Mouse (Mus musculus) large intestine, adult 2 months (tissue): ENCODE measurements at regions not wholly inside any gene's neighbourhood (a gene's known extent, or its start where the extent isn't known, plus 50 kb on each side); places are given as distances from the start of the nearest gene placed in this dataset.

Source experiments
- DNase-seq: peaks from one replicate; pipeline ENCODE4 v3.0.0-alpha.2; 2012; ENCODE audit warnings: low read depth, low spot score
- WGBS: fragments of 180-500 bp; shearing (Covaris S2); methylation state at CpG from one replicate; pipeline ENCODE4 v1.1.7; 2018; 5-methylcytosine and 5-hydroxymethylcytosine counted together

DNA sequence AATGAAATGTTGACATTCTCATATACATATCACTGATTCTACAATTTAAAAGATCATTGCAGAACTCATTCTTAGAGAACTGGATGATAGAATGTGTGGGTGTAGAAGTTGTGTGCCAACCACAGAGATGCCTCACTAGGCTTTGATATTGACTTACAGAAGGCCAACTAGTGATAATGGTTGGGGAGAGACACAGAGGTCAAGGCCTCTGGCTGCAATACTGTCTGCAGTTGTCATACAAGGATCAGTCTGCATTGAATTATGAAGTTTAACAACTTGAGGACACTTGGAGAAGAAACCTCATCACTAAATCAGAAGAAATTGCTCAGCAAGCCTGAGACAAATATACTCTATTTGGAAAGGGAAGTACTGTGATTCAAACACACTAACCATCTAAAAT is 357.9 kb downstream of the Dnajb9 start:
- no peak for DNase-seq

DNA sequence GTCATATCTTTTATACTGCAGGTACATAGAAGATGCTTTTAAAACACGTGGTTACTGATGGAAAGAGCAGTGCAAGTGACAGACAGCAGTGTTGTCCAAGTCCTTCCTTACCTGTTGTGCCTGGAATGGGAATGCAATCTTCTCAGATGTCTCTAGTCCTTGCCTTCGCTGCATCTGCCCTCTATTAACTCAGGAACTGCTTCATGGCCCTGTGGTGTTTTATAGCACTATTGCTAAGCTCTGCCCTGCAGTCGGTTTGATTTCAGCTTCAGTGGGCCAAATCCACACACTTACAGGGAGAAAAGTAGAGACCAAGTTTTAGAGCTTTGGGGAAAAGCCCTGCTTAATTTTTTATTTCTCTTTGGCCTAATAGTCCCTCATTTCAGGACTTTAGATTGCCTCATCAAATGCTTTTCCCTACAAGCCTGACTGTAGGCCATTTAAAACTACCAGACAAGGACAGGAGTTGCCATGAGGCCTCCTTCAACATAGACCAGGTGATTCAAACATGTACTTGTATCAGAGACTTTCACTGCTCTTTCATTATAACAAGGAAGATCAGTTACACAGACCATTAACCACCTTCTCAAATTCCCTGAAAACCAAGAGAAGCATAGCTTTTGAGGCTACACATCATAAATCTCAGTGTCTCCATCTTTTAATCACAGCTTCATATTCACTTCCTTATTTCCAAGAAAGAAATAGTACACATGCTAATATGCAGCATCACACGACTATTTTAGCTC is 358.7 kb downstream of the Dnajb9 start:
- 45% methylated on average over 4 of the region's 4 CpGs for WGBS
- no peak for DNase-seq

DNA sequence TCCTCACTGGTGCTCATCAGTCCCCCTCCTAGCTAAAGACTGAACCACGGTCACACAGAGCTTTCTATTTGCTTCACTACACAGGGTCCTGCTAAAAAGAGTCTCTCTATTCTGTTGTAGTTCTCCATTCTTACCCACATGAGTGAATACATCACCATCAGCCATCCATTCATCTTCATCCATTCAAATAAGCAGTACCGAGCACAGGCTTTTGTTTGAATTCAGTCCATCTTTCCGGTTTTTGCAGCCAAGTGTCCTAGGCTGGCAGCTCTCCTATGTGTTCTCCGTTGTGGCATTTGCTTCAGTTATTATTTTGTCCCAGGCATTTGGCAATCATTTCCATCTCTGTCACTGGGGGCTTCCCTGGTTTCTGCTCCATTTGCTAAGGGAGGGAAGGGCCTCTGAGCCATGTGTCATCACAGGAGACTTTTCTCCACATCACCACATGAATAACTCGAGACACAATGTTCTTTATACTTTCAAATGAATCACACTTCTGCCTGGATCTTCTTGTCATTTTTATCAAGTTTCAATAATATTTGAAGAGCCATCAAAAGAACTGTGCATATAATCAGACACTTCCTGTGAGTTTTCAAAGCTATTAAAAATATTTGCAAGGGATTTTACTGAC is 366.1 kb downstream of the Dnajb9 start:
- WGBS: 66% methylated on average over 5 of the region's 5 CpGs
- DNase-seq: no peak

DNA sequence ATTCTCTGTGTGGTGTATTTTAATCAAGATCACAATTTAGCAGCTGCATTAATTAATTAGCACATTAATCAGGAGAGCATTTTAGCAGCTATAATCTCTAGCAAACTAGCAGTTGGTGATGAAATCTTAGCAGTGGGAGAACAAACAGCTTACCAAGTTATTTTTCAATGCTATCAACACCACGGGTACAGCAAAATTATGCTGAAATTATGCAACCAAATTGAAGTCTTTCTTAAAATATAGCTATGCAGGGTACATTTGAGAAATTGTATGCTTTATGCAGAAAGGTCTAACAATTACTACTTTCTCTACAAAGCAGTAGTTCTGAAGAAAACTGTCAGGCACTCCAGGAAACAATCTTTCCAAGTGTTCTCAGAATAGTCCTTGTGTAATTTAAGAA is 378.1 kb downstream of the Dnajb9 start:
- no peak for DNase-seq
- WGBS: 71% methylated on average over 1 of the region's 1 CpGs

DNA sequence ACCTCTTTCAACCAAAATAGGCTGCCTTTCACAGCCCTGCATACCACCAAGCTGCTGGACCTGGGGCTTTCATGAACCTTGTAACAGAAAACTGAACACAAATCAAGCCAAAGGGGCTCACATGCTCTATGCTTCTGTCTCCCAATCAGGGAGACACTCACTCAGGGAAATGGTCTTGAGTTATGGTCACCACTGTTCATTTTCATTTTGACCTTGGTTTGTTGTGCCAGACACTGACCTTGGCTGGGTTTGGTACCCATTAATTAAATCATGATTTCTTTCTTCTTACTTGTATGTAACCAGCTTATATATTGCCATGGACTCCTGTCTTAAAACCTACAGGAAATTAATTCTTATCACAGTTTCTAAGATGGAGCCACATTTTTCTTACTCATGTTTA is 381.5 kb downstream of the Dnajb9 start:
- no peak for DNase-seq

DNA sequence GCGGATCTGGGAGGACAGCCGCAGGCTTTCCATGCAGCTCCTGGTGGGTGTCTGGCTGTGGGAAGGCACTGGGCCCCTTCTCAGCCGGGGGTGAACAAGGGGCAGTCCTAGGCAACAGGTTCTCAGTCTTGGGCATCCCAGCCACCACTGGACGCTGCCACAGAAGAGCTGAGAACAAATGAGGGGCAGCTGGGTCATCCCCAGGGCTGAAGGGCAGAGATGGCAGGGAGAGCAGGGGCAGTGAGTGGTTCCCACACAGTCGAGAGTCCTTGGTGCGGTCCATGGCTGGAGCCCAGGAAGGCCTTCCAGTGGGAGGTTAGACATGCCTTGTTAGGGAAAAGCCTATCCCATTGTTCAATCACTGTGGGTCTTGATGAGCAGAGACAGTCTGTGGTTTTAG is 382.2 kb downstream of the Dnajb9 start:
- no peak for DNase-seq
- 70% methylated on average over 6 of the region's 6 CpGs for WGBS

DNA sequence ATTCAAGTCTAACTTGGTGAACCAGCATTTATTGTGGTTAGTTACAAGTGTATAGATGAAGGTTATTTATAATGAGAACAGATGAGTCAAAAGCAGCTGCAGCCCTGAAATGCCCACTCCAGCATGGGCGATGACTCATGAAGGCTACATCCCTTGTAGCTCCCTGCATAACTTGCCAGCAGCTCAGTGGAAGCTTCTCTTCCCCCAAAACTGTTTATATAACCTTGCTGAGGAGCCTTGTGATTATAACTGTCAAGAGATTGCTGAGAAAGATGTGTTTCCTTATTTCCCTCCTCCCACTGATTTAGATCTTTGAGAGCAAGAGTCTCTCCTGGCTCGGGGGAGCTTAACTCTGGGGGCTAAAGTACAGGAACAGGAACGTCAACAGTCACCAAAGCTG is 382.8 kb downstream of the Dnajb9 start:
- 13% methylated on average over 3 of the region's 3 CpGs for WGBS

DNA sequence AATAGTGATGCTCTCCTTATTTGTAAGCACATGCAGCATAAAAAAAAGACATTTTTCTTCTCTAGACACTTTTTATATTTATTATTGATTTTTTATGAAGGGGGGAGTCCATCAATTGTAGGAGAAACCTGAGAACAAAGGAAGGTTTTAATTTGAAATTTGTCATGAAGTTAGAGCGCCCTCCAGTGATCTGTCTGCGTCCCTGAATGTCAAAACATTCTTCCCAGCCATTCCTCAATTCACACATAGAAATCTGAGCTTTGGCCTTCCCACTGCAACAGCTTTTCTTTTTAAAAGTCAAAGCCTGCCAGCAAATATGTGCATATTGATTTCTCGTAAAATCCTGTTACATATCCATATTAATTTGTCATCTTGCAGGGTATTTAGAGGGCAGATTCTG is 396.6 kb downstream of the Dnajb9 start:
- DNase-seq: no peak
- WGBS: 15% methylated on average over 3 of the region's 3 CpGs

More for the DNA sequence above, 382.8 kb downstream of the Dnajb9 start:
- no peak for DNase-seq

DNA sequence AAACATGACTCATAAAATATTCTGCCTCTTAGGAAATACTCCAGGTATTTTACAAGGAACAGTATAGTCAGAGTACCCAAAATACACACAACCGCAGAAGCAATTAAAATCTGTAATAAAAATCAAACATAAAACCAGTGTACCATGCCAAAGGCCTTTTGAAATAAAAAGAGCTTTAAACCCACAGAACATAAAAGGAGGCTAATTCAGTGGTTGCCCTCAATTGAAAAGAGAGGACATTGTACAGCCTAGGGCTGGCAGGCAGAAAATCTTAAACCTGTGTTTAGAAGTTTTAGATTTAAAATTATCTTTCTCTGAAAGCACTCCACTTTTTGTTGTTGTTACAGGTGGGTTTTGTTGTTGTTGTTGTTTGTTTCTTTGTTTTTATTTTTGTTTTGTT is 437.4 kb downstream of the Dnajb9 start:
- no peak for DNase-seq
- WGBS: 30% methylated on average over 1 of the region's 1 CpGs

DNA sequence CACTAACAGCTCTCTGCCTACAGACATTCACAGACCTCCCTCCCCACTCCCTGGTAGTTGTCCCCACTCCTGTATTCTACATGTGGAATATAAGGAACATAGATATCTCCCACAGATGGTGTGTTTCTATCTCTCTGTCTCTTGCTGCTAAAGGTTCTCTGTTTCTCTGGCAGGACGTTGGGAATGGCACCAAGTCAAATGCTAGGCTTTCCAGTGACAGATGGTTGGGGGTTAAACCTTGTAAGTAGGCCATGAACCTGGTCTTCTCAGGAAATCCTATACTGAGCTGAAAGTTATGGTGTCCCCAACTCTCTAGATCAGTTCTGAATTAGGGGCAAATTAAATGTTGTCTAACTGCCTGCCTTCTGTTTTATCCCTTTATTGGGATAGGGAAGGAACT is 448.0 kb downstream of the Dnajb9 start:
- WGBS: 69% methylated on average over 1 of the region's 1 CpGs
- no peak for DNase-seq
